Mouse (Mus musculus) MEL (cell line): ENCODE data around the gene B3gat1. TPM values are rescaled to one million over a fixed set of nuclear protein-coding genes. Genes with fewer than 3 reads are reported as not detected.

ENCODE experiments used
- DNase-seq: peaks from one replicate; pipeline ENCODE4 v3.0.0; 2011; ENCODE audit warnings: low read depth, low spot score
- H3K27ac ChIP-seq: 2 replicates; pipeline ENCODE4 v1.5.1; 2012; ENCODE audit warnings: low read depth, mild to moderate bottlenecking, control low read depth, low read length, moderate library complexity; ENCODE audit not compliant: control insufficient read depth
- H3K27me3 ChIP-seq, 2 experiments: fragments of 150-350 bp in 1 of 2; sonication (generic) in 1 of 2; 2 replicates each; pipeline ENCODE4 v1.6.1; 2012; ENCODE audit warnings: low read length in 2 of 2, mild to moderate bottlenecking in 2 of 2, improper control_type of control experiment in 1 of 2, moderate library complexity in 1 of 2; ENCODE audit not compliant: insufficient read depth in 2 of 2, control insufficient read depth in 1 of 2
- H3K36me3 ChIP-seq, 2 experiments: 2 replicates each; pipeline ENCODE4 v1.6.1; 2012 to 2014; ENCODE audit warnings: low read length in 2 of 2, improper control_type of control experiment in 1 of 2, inconsistent platforms in 1 of 2, mild to moderate bottlenecking in 1 of 2; ENCODE audit not compliant: insufficient read depth in 2 of 2, control insufficient read depth in 1 of 2
- H3K4me1 ChIP-seq, 2 experiments: fragments of 150-350 bp in 1 of 2; sonication (generic) in 1 of 2; 2 replicates each; pipeline ENCODE4 v1.6.1; 2012; ENCODE audit warnings: low read length in 2 of 2, improper control_type of control experiment in 1 of 2, mild to moderate bottlenecking in 1 of 2; ENCODE audit not compliant: insufficient read depth in 2 of 2, control insufficient read depth in 1 of 2
- H3K4me3 ChIP-seq, 2 experiments: fragments of 150-350 bp in 1 of 2; sonication (generic) in 1 of 2; 2 replicates each; pipeline ENCODE4 v1.5.1; 2012; ENCODE audit warnings: low read depth in 2 of 2, low read length in 2 of 2, mild to moderate bottlenecking in 2 of 2, moderate library complexity in 2 of 2, control low read depth in 1 of 2, improper control_type of control experiment in 1 of 2; ENCODE audit not compliant: control insufficient read depth in 1 of 2, insufficient read depth in 1 of 2
- H3K79me2 ChIP-seq: 2 replicates; pipeline ENCODE4 v1.6.1; 2012; ENCODE audit warnings: mild to moderate bottlenecking, low read length, moderate library complexity; ENCODE audit not compliant: control insufficient read depth, poor library complexity, insufficient read depth
- H3K9ac ChIP-seq: 2 replicates; pipeline ENCODE4 v1.6.1; 2012; ENCODE audit warnings: low read depth, mild to moderate bottlenecking, control low read depth, low read length, moderate library complexity; ENCODE audit not compliant: control insufficient read depth, poor library complexity, severe bottlenecking
- H3K9me3 ChIP-seq: fragments of 150-350 bp; sonication (generic); replicated peaks from 2 replicates; pipeline ENCODE4 v1.6.1; 2012; ENCODE audit warnings: mild to moderate bottlenecking, low read length, improper control_type of control experiment, moderate library complexity; ENCODE audit not compliant: insufficient read depth
- E2F4 ChIP-seq: IDR thresholded peaks from 2 replicates; pipeline ENCODE4 v1.6.1; 2011; ENCODE audit warnings: low read depth, low read length, improper control_type of control experiment, borderline replicate concordance
- ELF1 ChIP-seq: IDR thresholded peaks from 2 replicates; pipeline ENCODE4 v1.6.1; 2014; ENCODE audit warnings: low read depth, mild to moderate bottlenecking, inconsistent platforms, low read length, improper control_type of control experiment, moderate library complexity
- EP300 ChIP-seq, 2 experiments: IDR thresholded peaks; 2 replicates each; pipeline ENCODE4 v1.6.1; 2011; ENCODE audit warnings: improper control_type of control experiment in 2 of 2, low read length in 2 of 2, low read depth in 1 of 2, mild to moderate bottlenecking in 1 of 2
- GABPA ChIP-seq: IDR thresholded peaks from 2 replicates; pipeline ENCODE4 v1.6.1; 2012; ENCODE audit warnings: low read depth, mild to moderate bottlenecking, inconsistent platforms, low read length, improper control_type of control experiment, moderate library complexity
- GATA1 ChIP-seq: IDR thresholded peaks from 2 replicates; pipeline ENCODE4 v1.6.1; 2011; ENCODE audit warnings: low read depth, low read length, improper control_type of control experiment
- HCFC1 ChIP-seq: IDR thresholded peaks from 2 replicates; pipeline ENCODE4 v1.6.1; 2012; ENCODE audit warnings: low read depth, mild to moderate bottlenecking, inconsistent platforms, low read length, improper control_type of control experiment, moderate library complexity
- JUND ChIP-seq: IDR thresholded peaks from 2 replicates; pipeline ENCODE4 v1.6.1; 2011; ENCODE audit warnings: low read depth, mild to moderate bottlenecking, improper control_type of control experiment, low read length
- KAT2A ChIP-seq: conservative IDR thresholded peaks from 2 replicates; pipeline ENCODE4 v1.6.1; 2012; ENCODE audit warnings: low read depth, low read length, improper control_type of control experiment, inconsistent platforms
- MAFK ChIP-seq: IDR thresholded peaks from 2 replicates; pipeline ENCODE4 v1.6.1; 2011; ENCODE audit warnings: low read depth, mild to moderate bottlenecking, low read length, improper control_type of control experiment, borderline replicate concordance
- MEF2A ChIP-seq: IDR thresholded peaks from 2 replicates; pipeline ENCODE4 v1.6.1; 2014; ENCODE audit warnings: low read depth, mild to moderate bottlenecking, inconsistent platforms, low read length, improper control_type of control experiment; ENCODE audit not compliant: poor library complexity, insufficient replicate concordance, severe bottlenecking; ENCODE audit errors: extremely low read depth
- MXI1 ChIP-seq: IDR thresholded peaks from 2 replicates; pipeline ENCODE4 v1.6.1; 2011; ENCODE audit warnings: mild to moderate bottlenecking, low read depth, low read length, improper control_type of control experiment
- MYB ChIP-seq: IDR thresholded peaks from 2 replicates; pipeline ENCODE4 v1.6.1; 2011; ENCODE audit warnings: mild to moderate bottlenecking, low read depth, low read length, improper control_type of control experiment
- NRF1 ChIP-seq: IDR thresholded peaks from 2 replicates; pipeline ENCODE4 v1.6.1; 2014; ENCODE audit warnings: low read depth, mild to moderate bottlenecking, inconsistent platforms, low read length, improper control_type of control experiment, moderate library complexity; ENCODE audit not compliant: poor library complexity, insufficient read depth, severe bottlenecking
- POLR2A ChIP-seq, 2 experiments: IDR thresholded peaks; 2 replicates each; pipeline ENCODE4 v1.6.1; 2011 to 2012; ENCODE audit warnings: low read length in 2 of 2, mild to moderate bottlenecking in 2 of 2, control low read depth in 1 of 2, improper control_type of control experiment in 1 of 2, low read depth in 1 of 2, moderate library complexity in 1 of 2; ENCODE audit not compliant: control insufficient read depth in 1 of 2, insufficient read depth in 1 of 2, poor library complexity in 1 of 2
- POLR2AphosphoS5 ChIP-seq: IDR thresholded peaks from 2 replicates; pipeline ENCODE4 v1.6.1; 2012; ENCODE audit warnings: low read depth, borderline replicate concordance, mild to moderate bottlenecking, inconsistent platforms, low read length, moderate library complexity, mixed read lengths
- RAD21 ChIP-seq: IDR thresholded peaks from 2 replicates; pipeline ENCODE4 v1.6.1; 2011; ENCODE audit warnings: mild to moderate bottlenecking, low read depth, low read length, improper control_type of control experiment
- RCOR1 ChIP-seq: IDR thresholded peaks from 2 replicates; pipeline ENCODE4 v1.6.1; 2012; ENCODE audit warnings: low read depth, mild to moderate bottlenecking, inconsistent platforms, low read length, improper control_type of control experiment
- TAL1 ChIP-seq: IDR thresholded peaks from 2 replicates; pipeline ENCODE4 v1.6.1; 2012; ENCODE audit warnings: mild to moderate bottlenecking, inconsistent platforms, low read length, moderate library complexity, mixed read lengths
- TBP ChIP-seq: IDR thresholded peaks from 2 replicates; pipeline ENCODE4 v1.8.0; 2011; ENCODE audit warnings: low read depth, low read length, improper control_type of control experiment
- UBTF ChIP-seq: IDR thresholded peaks from 2 replicates; pipeline ENCODE4 v1.6.1; 2012; ENCODE audit warnings: low read depth, mild to moderate bottlenecking, inconsistent platforms, low read length, improper control_type of control experiment, moderate library complexity, borderline replicate concordance; ENCODE audit not compliant: insufficient read depth
- USF2 ChIP-seq, 2 experiments: IDR thresholded peaks; 2 replicates each; pipeline ENCODE4 v1.6.1; 2011 to 2012; ENCODE audit warnings: improper control_type of control experiment in 2 of 2, low read length in 2 of 2, borderline replicate concordance in 1 of 2, inconsistent platforms in 1 of 2, low read depth in 1 of 2, mild to moderate bottlenecking in 1 of 2; ENCODE audit not compliant: insufficient read depth in 1 of 2
- ZC3H11A ChIP-seq: IDR thresholded peaks from 2 replicates; pipeline ENCODE4 v1.6.1; 2012; ENCODE audit warnings: low read depth, mild to moderate bottlenecking, inconsistent platforms, low read length, improper control_type of control experiment
- ZKSCAN1 ChIP-seq: IDR thresholded peaks from 2 replicates; pipeline ENCODE4 v1.6.1; 2012; ENCODE audit warnings: low read depth, mild to moderate bottlenecking, inconsistent platforms, low read length, improper control_type of control experiment, moderate library complexity
- ZMIZ1 ChIP-seq: IDR thresholded peaks from 2 replicates; pipeline ENCODE4 v1.6.1; 2012; ENCODE audit warnings: low read depth, mild to moderate bottlenecking, inconsistent platforms, low read length, improper control_type of control experiment, moderate library complexity
- polyA plus RNA-seq, 2 experiments: library from polyadenylated mRNA; stranded (reverse) in 1 of 2; unstranded in 1 of 2; fragments of >175 nt in 1 of 2; fragments of >200 nt in 1 of 2; gene quantifications; 2 replicates each; pipeline versions ENCODE4 v1.2.1 to v1.2.4; 2012; ENCODE audit warnings: low replicate concordance in 2 of 2, low read depth in 1 of 2; ENCODE audit not compliant: insufficient read length in 2 of 2, insufficient read depth in 1 of 2, missing spikeins in 1 of 2
- total RNA-seq: library from RNA; depleted of rRNA; stranded (reverse); fragments of 300-350 nt; gene quantifications from 2 replicates; pipeline ENCODE4 v1.2.3, GENCODE M21; 2012

The B3gat1 gene
- total and polyA plus RNA-seq, 3 experiments: not detected

DNA sequence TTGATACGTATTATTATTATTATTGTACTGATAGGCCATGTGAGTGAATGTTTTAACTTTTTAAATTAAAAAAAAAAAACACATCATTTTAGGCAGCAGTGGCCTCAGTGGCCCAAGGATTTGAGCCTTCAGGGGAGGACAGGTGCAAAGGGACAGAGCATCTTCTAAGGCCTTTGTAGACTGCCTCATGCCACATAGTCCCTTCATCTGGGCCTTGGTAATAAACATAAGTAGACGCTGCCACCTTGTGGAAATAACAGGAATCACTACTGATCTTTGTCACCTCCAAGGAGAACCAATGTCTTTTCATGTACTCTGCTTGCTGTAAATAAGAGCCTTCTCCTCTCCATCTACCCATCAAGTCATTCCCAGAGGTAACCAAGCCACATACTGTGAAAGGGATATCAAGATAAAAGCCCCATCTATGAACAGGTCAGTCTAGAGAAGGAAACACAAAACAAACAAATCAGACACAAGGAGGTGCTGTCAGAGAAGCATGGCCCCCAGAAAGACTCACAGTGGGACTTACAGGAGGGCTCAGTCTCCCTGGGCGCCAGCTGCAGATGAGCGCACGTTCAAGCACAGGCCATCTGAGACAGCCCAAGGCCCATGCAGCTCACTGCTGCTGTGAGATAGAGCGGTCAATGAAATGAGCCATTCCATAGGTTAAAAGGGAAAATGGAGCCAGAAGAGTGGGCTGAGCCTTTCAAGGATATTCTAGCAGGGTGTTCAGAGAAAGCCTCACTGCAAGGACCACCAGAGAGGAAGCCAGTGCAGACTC lies 42.8 kb downstream of the B3gat1 start (continued):
- TF ChIP-seq MAFK: no peak

- H3K36me3 ChIP-seq: no peaks in the 10 kb centered on the region
- no peak for DNase-seq
- H3K9ac ChIP-seq: no peak overlapping the region
- no peaks in the 10 kb centered on the region for H3K4me1 ChIP-seq
- H3K9me3 ChIP-seq: no peaks in the 10 kb centered on the region
- H3K27ac ChIP-seq: no peak overlapping the region
- TF ChIP-seq RAD21 (no peak), UBTF (no peak), TAL1 (no peak), NRF1 (no peak), MAFK (no peak), ELF1 (no peak), ZC3H11A (no peak), GABPA (no peak), TBP (no peak), HCFC1 (no peak), POLR2A (IDR thresholded peaks at IDR 0.05; ENCODE audit: control insufficient read depth in 1 of 2, insufficient read depth in 1 of 2, low read depth in 1 of 2, low read length in 2 of 2, poor library complexity in 1 of 2) (no peak), KAT2A (no peak), MEF2A (no peak), EP300 (IDR thresholded peaks at IDR 0.05; ENCODE audit: low read depth in 1 of 2, low read length in 2 of 2) (no peak), GATA1 (no peak)
- no peaks in the 10 kb centered on the region; the same call in 1 of the 2 replicates for H3K79me2 ChIP-seq
- H3K27me3 ChIP-seq: no peaks in the 10 kb centered on the region
- no peak overlapping the region for H3K4me3 ChIP-seq
These were observed 44.9 kb downstream of the B3gat1 start for GRCm38 (mm10) chr9:26778421-26778820.

DNA sequence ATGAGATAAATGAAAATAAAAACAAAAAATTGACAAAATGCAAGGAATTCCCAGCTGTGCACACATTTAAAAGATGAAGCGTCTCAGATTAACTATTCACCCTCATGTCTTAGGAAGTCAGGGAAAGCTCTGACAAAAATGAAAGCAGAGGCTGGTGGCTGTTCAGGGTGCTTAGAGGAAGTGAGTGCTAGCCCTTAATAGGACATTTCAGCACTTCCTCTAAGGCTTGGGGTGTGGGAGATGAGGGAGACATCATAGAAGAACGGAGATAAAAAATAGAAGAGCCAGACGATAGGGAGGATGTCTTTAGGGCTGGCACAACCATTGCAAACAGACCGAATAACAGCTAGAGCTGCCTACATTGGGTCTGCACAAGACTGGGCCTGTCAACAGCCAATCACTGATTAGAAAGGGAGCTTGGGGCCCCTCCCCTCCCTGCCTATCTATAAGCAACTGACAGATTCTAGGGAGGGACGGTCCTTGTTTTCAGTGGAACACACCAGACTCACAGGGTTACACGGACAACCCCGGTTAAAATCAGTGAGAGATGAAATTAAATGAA lies 50.0 kb downstream of the B3gat1 start:
- no peaks in the 10 kb centered on the region for H3K27me3 ChIP-seq
- no peak overlapping the region for H3K9ac ChIP-seq
- DNase-seq: peak; percentile 7
- H3K4me1 ChIP-seq: no peaks in the 10 kb centered on the region
- H3K4me3 ChIP-seq: no peak overlapping the region
- H3K9me3 ChIP-seq: no peaks in the 10 kb centered on the region
- no peaks in the 10 kb centered on the region for H3K79me2 ChIP-seq
- H3K27ac ChIP-seq: no peak overlapping the region
- H3K36me3 ChIP-seq: no peaks in the 10 kb centered on the region
- TF ChIP-seq MEF2A: no peak
- no peak for TF ChIP-seq TAL1
- no peak for TF ChIP-seq RCOR1
- no peak for TF ChIP-seq EP300 (IDR thresholded peaks at IDR 0.05; ENCODE audit: low read depth in 1 of 2, low read length in 2 of 2)
- no peak for TF ChIP-seq ZKSCAN1
- no peak for TF ChIP-seq ZC3H11A
- TF ChIP-seq NRF1: no peak
- TF ChIP-seq E2F4: no peak
- TF ChIP-seq RAD21: no peak
- TF ChIP-seq POLR2A (IDR thresholded peaks at IDR 0.05; ENCODE audit: control insufficient read depth in 1 of 2, insufficient read depth in 1 of 2, low read depth in 1 of 2, low read length in 2 of 2, poor library complexity in 1 of 2): no peak
- no peak for TF ChIP-seq UBTF
- no peak for TF ChIP-seq MXI1
- TF ChIP-seq POLR2AphosphoS5: no peak
- TF ChIP-seq USF2 (IDR thresholded peaks at IDR 0.05; ENCODE audit: borderline replicate concordance in 1 of 2, insufficient read depth in 1 of 2, low read depth in 1 of 2, low read length in 2 of 2): no peak
- no peak for TF ChIP-seq MYB
- no peak for TF ChIP-seq ZMIZ1
- no peak for TF ChIP-seq JUND
